Mouse (Mus musculus): ENCODE measurements around the gene C1qtnf2.

DNA sequence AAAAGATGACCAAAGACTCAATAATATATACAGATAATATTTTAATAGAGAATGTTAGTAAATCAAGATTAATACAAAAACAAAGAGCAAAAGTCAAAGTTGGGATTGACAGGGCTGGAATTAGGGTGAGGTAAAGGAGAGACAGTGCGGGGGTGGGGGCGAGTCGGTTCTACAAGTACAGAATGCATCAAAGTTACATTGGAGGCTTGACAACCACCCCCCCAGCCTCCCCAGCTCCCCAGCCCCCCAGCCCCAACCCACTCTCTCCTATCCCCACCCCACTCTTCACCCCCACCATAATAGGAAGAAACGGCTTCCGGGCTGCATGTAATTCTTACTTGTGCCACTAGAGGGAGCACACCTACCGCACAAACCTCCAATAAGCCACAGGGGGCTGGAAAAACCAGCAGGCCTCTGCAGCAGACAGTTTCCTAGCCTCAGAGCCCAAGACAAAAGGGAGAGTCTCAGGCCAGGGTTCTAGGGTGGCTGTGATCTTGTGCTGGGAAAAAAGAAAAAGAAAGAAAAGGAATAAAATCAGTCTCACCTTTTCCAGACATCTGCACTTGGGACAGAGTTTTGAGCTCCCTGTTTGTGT is 19.8 kb downstream of the C1qtnf2 start:
- TF ChIP-seq CTCF (IDR thresholded peaks at IDR 0.05; ENCODE audit: borderline replicate concordance, insufficient read depth, low read length) (0 out of 2 replicates have a peak, but pooled peaks have one; percentile 42), POLR2A (IDR thresholded peaks at IDR 0.05; ENCODE audit: low read depth, low read length) (no peak)
